Mouse (Mus musculus): ENCODE measurements around the gene Igfbp2. TPM values are rescaled to one million over a fixed set of nuclear protein-coding genes. Genes with fewer than 3 reads are reported as not detected.

Igfbp2 gene
- polyA plus RNA-seq, 1 experiment from 2014 or later: 469 TPM

GRCm38 (mm10) chr1:72796128-72796527, 28.2 kb upstream of the Igfbp2 start:
- Histone ChIP-seq H3K4me3 (ENCODE audit: low read length) (no peak overlapping the region), H3K36me3 (ENCODE audit: control insufficient read depth, insufficient read depth, low read length) (no peaks in the 10 kb centered on the region), H3K9ac (ENCODE audit: low read depth, low read length) (no peak overlapping the region), H3K4me1 (ENCODE audit: control insufficient read depth, insufficient read depth, low read depth, low read length) (no peaks in the 10 kb centered on the region), H3K9me3 (ENCODE audit: control insufficient read depth, low read length) (no peaks in the 10 kb centered on the region), H3K27me3 (replicated peaks; ENCODE audit: control insufficient read depth, insufficient read depth, low read length) (no peaks in the 10 kb centered on the region), H3K27ac (ENCODE audit: low read depth, low read length) (no peak overlapping the region), H3K4me2 (ENCODE audit: low read length) (no peak overlapping the region)
- 98% methylated on average over 2 of the region's 2 CpGs for WGBS
- no peak for ATAC-seq

GRCm38 (mm10) chr1:72797102-72797665, 27.1 kb upstream of the Igfbp2 start:
- ATAC-seq: no peak
- WGBS: 62% methylated on average over 4 of the region's 4 CpGs

GRCm38 (mm10) chr1:72798441-72798840, 25.9 kb upstream of the Igfbp2 start:
- WGBS: 91% methylated on average over 2 of the region's 2 CpGs

More at GRCm38 (mm10) chr1:72797102-72797665, 27.1 kb upstream of the Igfbp2 start:
- H3K4me1 ChIP-seq (ENCODE audit: control insufficient read depth, insufficient read depth, low read depth, low read length): no peaks in the 10 kb centered on the region
- no peak overlapping the region for H3K9ac ChIP-seq (ENCODE audit: low read depth, low read length)
- no peaks in the 10 kb centered on the region for H3K9me3 ChIP-seq (ENCODE audit: control insufficient read depth, low read length)
- H3K27me3 ChIP-seq (replicated peaks; ENCODE audit: control insufficient read depth, insufficient read depth, low read length): no peaks in the 10 kb centered on the region
- H3K4me3 ChIP-seq (ENCODE audit: low read length): no peak overlapping the region
- no peak overlapping the region for H3K4me2 ChIP-seq (ENCODE audit: low read length)
- H3K27ac ChIP-seq (ENCODE audit: low read depth, low read length): no peak overlapping the region
- H3K36me3 ChIP-seq (ENCODE audit: control insufficient read depth, insufficient read depth, low read length): no peaks in the 10 kb centered on the region

DNA sequence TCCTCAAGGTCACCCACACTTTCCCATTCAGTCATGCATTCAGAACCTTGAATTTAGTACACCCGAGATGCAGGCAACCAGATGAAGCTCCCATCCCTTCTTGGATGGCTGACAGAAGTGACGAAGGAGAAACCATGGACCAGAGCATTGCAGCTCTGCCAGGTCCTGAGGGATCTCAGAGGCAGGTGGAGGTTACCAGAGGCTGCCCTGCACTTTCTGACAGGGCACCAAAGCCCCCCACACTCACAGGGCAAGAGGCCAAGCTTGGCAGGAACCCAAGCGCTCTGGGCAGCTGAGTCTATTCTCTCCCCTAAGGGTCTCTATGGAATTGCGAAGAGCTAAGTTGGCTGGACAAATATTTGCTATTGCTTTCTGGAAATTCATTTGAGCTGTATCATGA, 20.3 kb upstream of the Igfbp2 start:
- Histone ChIP-seq H3K36me3 (ENCODE audit: control insufficient read depth, insufficient read depth, low read length) (no peaks in the 10 kb centered on the region), H3K4me3 (ENCODE audit: low read length) (no peak overlapping the region), H3K27me3 (replicated peaks; ENCODE audit: control insufficient read depth, insufficient read depth, low read length) (no peaks in the 10 kb centered on the region), H3K4me2 (ENCODE audit: low read length) (no peak overlapping the region), H3K9ac (ENCODE audit: low read depth, low read length) (no peak overlapping the region), H3K9me3 (ENCODE audit: control insufficient read depth, low read length) (no peaks in the 10 kb centered on the region), H3K4me1 (ENCODE audit: control insufficient read depth, insufficient read depth, low read depth, low read length) (peaks cover 6% of the 10 kb centered on the region; the same call in 1 of the 2 replicates), H3K27ac (ENCODE audit: low read depth, low read length) (no peak overlapping the region)
- WGBS: 61% methylated on average over 4 of the region's 4 CpGs
- peak; percentile 43; the same call in 1 of the 2 replicates for ATAC-seq

More at GRCm38 (mm10) chr1:72798441-72798840, 25.9 kb upstream of the Igfbp2 start:
- H3K4me2 ChIP-seq (ENCODE audit: low read length): no peak overlapping the region
- H3K4me1 ChIP-seq (ENCODE audit: control insufficient read depth, insufficient read depth, low read depth, low read length): no peaks in the 10 kb centered on the region
- no peak overlapping the region for H3K27ac ChIP-seq (ENCODE audit: low read depth, low read length)
- H3K36me3 ChIP-seq (ENCODE audit: control insufficient read depth, insufficient read depth, low read length): no peaks in the 10 kb centered on the region
- H3K4me3 ChIP-seq (ENCODE audit: low read length): no peak overlapping the region
- H3K9ac ChIP-seq (ENCODE audit: low read depth, low read length): no peak overlapping the region
- ATAC-seq: no peak
- no peaks in the 10 kb centered on the region for H3K9me3 ChIP-seq (ENCODE audit: control insufficient read depth, low read length)
- H3K27me3 ChIP-seq (replicated peaks; ENCODE audit: control insufficient read depth, insufficient read depth, low read length): no peaks in the 10 kb centered on the region

DNA sequence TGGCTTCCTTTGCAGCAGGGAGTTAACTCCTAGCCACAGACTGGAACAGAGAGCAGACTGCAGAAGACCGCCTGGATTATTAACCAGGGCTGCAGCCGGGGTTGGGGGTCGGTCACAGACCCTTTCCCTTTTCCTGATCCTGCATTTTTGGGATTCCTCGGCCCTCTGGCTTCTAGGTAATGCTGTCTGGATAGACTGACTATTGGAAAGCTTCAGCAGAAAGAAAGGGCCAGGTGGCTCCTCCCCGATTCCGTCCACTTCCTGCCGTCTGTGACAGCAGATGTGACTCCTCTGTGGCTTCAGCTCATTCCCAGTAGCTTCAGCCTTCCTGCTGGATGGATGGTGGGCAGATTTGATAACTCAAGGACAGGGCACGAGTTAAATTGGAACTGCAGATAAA, 19.3 kb upstream of the Igfbp2 start:
- H3K9ac ChIP-seq (ENCODE audit: low read depth, low read length): no peak overlapping the region
- H3K4me3 ChIP-seq (ENCODE audit: low read length): no peak overlapping the region
- no peaks in the 10 kb centered on the region for H3K36me3 ChIP-seq (ENCODE audit: control insufficient read depth, insufficient read depth, low read length)
- H3K27ac ChIP-seq (ENCODE audit: low read depth, low read length): no peak overlapping the region
- H3K27me3 ChIP-seq (replicated peaks; ENCODE audit: control insufficient read depth, insufficient read depth, low read length): no peaks in the 10 kb centered on the region
- H3K9me3 ChIP-seq (ENCODE audit: control insufficient read depth, low read length): no peaks in the 10 kb centered on the region
- no peak for ATAC-seq
- H3K4me1 ChIP-seq (ENCODE audit: control insufficient read depth, insufficient read depth, low read depth, low read length): peaks cover 6% of the 10 kb centered on the region; the same call in 1 of the 2 replicates
- WGBS: 23% methylated on average over 8 of the region's 8 CpGs
- H3K4me2 ChIP-seq (ENCODE audit: low read length): no peak overlapping the region

GRCm38 (mm10) chr1:72805476-72806043, 18.7 kb upstream of the Igfbp2 start:
- H3K36me3 ChIP-seq (ENCODE audit: control insufficient read depth, insufficient read depth, low read length): no peaks in the 10 kb centered on the region
- H3K4me1 ChIP-seq (ENCODE audit: control insufficient read depth, insufficient read depth, low read depth, low read length): peaks cover 6% of the 10 kb centered on the region; the same call in 1 of the 2 replicates
- no peak overlapping the region; the same call in 1 of the 2 replicates for H3K27ac ChIP-seq (ENCODE audit: low read depth, low read length)
- ATAC-seq: peak; percentile 58; the same call in 1 of the 2 replicates
- H3K9ac ChIP-seq (ENCODE audit: low read depth, low read length): peak overlapping the region; percentile 7; the same call in 1 of the 2 replicates
- WGBS: 8% methylated on average over 4 of the region's 4 CpGs
- H3K27me3 ChIP-seq (replicated peaks; ENCODE audit: control insufficient read depth, insufficient read depth, low read length): no peaks in the 10 kb centered on the region
- H3K4me2 ChIP-seq (ENCODE audit: low read length): no peak overlapping the region
- H3K4me3 ChIP-seq (ENCODE audit: low read length): no peak overlapping the region
- no peaks in the 10 kb centered on the region; the same call in 1 of the 2 replicates for H3K9me3 ChIP-seq (ENCODE audit: control insufficient read depth, low read length)

DNA sequence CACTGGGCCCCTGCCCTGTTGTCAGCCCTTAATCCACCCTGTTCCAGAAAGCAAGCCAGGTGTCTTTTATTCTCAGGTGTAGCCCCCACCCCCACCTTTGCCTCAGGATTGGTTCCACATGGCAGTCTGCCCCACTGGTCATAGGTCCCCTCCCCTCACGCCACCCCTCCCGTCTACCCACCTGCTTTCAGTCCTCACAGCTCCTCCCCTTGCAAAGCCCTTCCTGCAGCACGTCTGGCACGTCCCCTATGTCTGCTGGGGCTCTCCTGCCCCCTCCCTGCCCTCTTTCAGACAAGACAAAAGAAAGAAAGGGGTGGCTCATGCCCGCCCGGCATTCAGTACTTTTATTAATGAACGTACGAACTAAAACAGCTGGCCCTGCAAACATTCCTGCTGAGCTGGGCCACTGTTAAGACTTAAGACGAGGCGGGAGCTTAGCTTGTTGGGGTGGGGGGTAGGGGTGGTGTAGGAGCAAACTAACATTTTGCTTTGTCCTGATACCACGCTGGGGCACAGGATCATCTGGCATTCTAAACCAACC, 18.2 kb upstream of the Igfbp2 start:
- Histone ChIP-seq H3K36me3 (ENCODE audit: control insufficient read depth, insufficient read depth, low read length) (no peaks in the 10 kb centered on the region), H3K4me1 (ENCODE audit: control insufficient read depth, insufficient read depth, low read depth, low read length) (peaks cover 6% of the 10 kb centered on the region; the same call in 1 of the 2 replicates), H3K4me2 (ENCODE audit: low read length) (no peak overlapping the region), H3K4me3 (ENCODE audit: low read length) (no peak overlapping the region), H3K27me3 (replicated peaks; ENCODE audit: control insufficient read depth, insufficient read depth, low read length) (no peaks in the 10 kb centered on the region), H3K27ac (ENCODE audit: low read depth, low read length) (no peak overlapping the region; the same call in 1 of the 2 replicates), H3K9me3 (ENCODE audit: control insufficient read depth, low read length) (peaks cover 3% of the 10 kb centered on the region), H3K9ac (ENCODE audit: low read depth, low read length) (peak overlapping the region; percentile 7)
- WGBS: 7% methylated on average over 11 of the region's 11 CpGs
- peak; percentile 50 for ATAC-seq

- H3K27me3 ChIP-seq (replicated peaks; ENCODE audit: control insufficient read depth, insufficient read depth, low read length): no peaks in the 10 kb centered on the region
- no peaks in the 10 kb centered on the region for H3K36me3 ChIP-seq (ENCODE audit: control insufficient read depth, insufficient read depth, low read length)
- 95% methylated on average over 7 of the region's 7 CpGs for WGBS
- no peak overlapping the region for H3K27ac ChIP-seq (ENCODE audit: low read depth, low read length)
- no peak for ATAC-seq
- no peak overlapping the region for H3K9ac ChIP-seq (ENCODE audit: low read depth, low read length)
- H3K9me3 ChIP-seq (ENCODE audit: control insufficient read depth, low read length): peaks cover 3% of the 10 kb centered on the region
- no peak overlapping the region for H3K4me3 ChIP-seq (ENCODE audit: low read length)
- H3K4me1 ChIP-seq (ENCODE audit: control insufficient read depth, insufficient read depth, low read depth, low read length): peaks cover 9% of the 10 kb centered on the region; the same call in 1 of the 2 replicates
- no peak overlapping the region for H3K4me2 ChIP-seq (ENCODE audit: low read length)
Measured at GRCm38 (mm10) chr1:72809304-72809703, 15.0 kb upstream of the Igfbp2 start.

GRCm38 (mm10) chr1:72809951-72810675, 14.2 kb upstream of the Igfbp2 start:
- Histone ChIP-seq H3K36me3 (ENCODE audit: control insufficient read depth, insufficient read depth, low read length) (no peaks in the 10 kb centered on the region), H3K4me2 (ENCODE audit: low read length) (no peak overlapping the region), H3K27me3 (replicated peaks; ENCODE audit: control insufficient read depth, insufficient read depth, low read length) (no peaks in the 10 kb centered on the region), H3K9ac (ENCODE audit: low read depth, low read length) (no peak overlapping the region), H3K4me3 (ENCODE audit: low read length) (no peak overlapping the region), H3K27ac (ENCODE audit: low read depth, low read length) (no peak overlapping the region), H3K9me3 (ENCODE audit: control insufficient read depth, low read length) (peaks cover 3% of the 10 kb centered on the region), H3K4me1 (ENCODE audit: control insufficient read depth, insufficient read depth, low read depth, low read length) (peaks cover 10% of the 10 kb centered on the region)
- no peak for ATAC-seq
- 84% methylated on average over 7 of the region's 7 CpGs for WGBS

Data from hindbrain, embryonic 16.5 days (tissue).